Mouse (Mus musculus) CH12.LX (cell line): Measurements from ENCODE around the gene Olfr1443. TPM values are rescaled to one million over a fixed set of nuclear protein-coding genes. Genes with fewer than 3 reads are reported as not detected.

Source experiments
- DNase-seq: peaks from one replicate; pipeline ENCODE4 v3.0.0-alpha.2; 2013; ENCODE audit errors: extremely low read depth
- H3K27ac ChIP-seq: 2 replicates; pipeline ENCODE4 v1.5.1; 2012; ENCODE audit warnings: low read depth, mild to moderate bottlenecking, control low read depth, moderate library complexity; ENCODE audit not compliant: insufficient read depth
- H3K27me3 ChIP-seq: replicated peaks from 2 replicates; pipeline ENCODE3; 2012; ENCODE audit warnings: inconsistent platforms
- H3K36me3 ChIP-seq, 2 experiments: replicated peaks in 1 of 2; 2 replicates each; pipeline versions ENCODE3 to v1.6.1; 2012; ENCODE audit warnings: inconsistent platforms in 1 of 2, low read length in 1 of 2, mild to moderate bottlenecking in 1 of 2, mixed read lengths in 1 of 2, moderate library complexity in 1 of 2; ENCODE audit not compliant: control insufficient read depth in 1 of 2, insufficient read depth in 1 of 2
- H3K4me1 ChIP-seq, 2 experiments: 2 replicates each; pipeline ENCODE4 v1.6.1; 2012; ENCODE audit warnings: inconsistent platforms in 1 of 2, moderate library complexity in 1 of 2; ENCODE audit not compliant: insufficient read depth in 2 of 2, control insufficient read depth in 1 of 2
- H3K4me2 ChIP-seq: 2 replicates; pipeline ENCODE4 v1.6.1; 2012; ENCODE audit warnings: low read depth, mild to moderate bottlenecking, control low read depth; ENCODE audit not compliant: poor library complexity, insufficient read depth, severe bottlenecking
- H3K4me3 ChIP-seq, 3 experiments: fragments of 150-350 bp in 1 of 3; sonication (generic) in 1 of 3; replicated peaks in 1 of 3; 2 replicates each; pipeline versions ENCODE3 to v1.5.1; 2011 to 2012; ENCODE audit warnings: low read depth in 2 of 3, low read length in 2 of 3, mild to moderate bottlenecking in 2 of 3, moderate library complexity in 2 of 3, control low read depth in 1 of 3, improper control_type of control experiment in 1 of 3, inconsistent platforms in 1 of 3, mixed read lengths in 1 of 3; ENCODE audit not compliant: poor library complexity in 1 of 3
- H3K79me2 ChIP-seq: replicated peaks from 2 replicates; pipeline ENCODE4 v1.6.1; 2012; ENCODE audit warnings: mild to moderate bottlenecking, moderate library complexity; ENCODE audit not compliant: control insufficient read depth, poor library complexity, insufficient read depth, severe bottlenecking; ENCODE audit errors: extremely low read depth
- H3K9ac ChIP-seq: 2 replicates; pipeline ENCODE4 v1.6.1; 2012; ENCODE audit warnings: low read depth, mild to moderate bottlenecking, control low read depth, moderate library complexity; ENCODE audit not compliant: insufficient read depth
- H3K9me3 ChIP-seq: replicated peaks from 2 replicates; pipeline ENCODE3; 2012; ENCODE audit warnings: low read length, inconsistent platforms, mixed read lengths
- BHLHE40 ChIP-seq: IDR thresholded peaks from 2 replicates; pipeline ENCODE4 v1.6.1; 2011; ENCODE audit warnings: mild to moderate bottlenecking, low read depth, low read length, improper control_type of control experiment
- CTCF ChIP-seq, 2 experiments: IDR thresholded peaks in 1 of 2; conservative IDR thresholded peaks in 1 of 2; 2 replicates each; pipeline ENCODE4 v1.5.1; 2011 to 2012; ENCODE audit warnings: low read depth in 2 of 2, low read length in 2 of 2, improper control_type of control experiment in 1 of 2, inconsistent platforms in 1 of 2, mild to moderate bottlenecking in 1 of 2, moderate library complexity in 1 of 2
- E2F4 ChIP-seq: IDR thresholded peaks from 2 replicates; pipeline ENCODE4 v1.6.1; 2011; ENCODE audit warnings: low read depth, low read length, improper control_type of control experiment; ENCODE audit not compliant: insufficient replicate concordance
- EP300 ChIP-seq: IDR thresholded peaks from 2 replicates; pipeline ENCODE4 v1.6.1; 2011; ENCODE audit warnings: low read length, improper control_type of control experiment
- GABPA ChIP-seq: IDR thresholded peaks from 2 replicates; pipeline ENCODE4 v1.6.1; 2012; ENCODE audit warnings: low read depth, low read length, improper control_type of control experiment, inconsistent platforms; ENCODE audit not compliant: insufficient replicate concordance
- IRF4 ChIP-seq: IDR thresholded peaks from 2 replicates; pipeline ENCODE4 v1.6.1; 2014; ENCODE audit warnings: low read depth, mild to moderate bottlenecking, inconsistent platforms, low read length, improper control_type of control experiment
- KAT2A ChIP-seq: IDR thresholded peaks from 2 replicates; pipeline ENCODE4 v1.6.1; 2012; ENCODE audit warnings: low read length, improper control_type of control experiment, inconsistent platforms; ENCODE audit not compliant: insufficient replicate concordance
- MAFK ChIP-seq: IDR thresholded peaks from 2 replicates; pipeline ENCODE4 v1.6.1; 2011; ENCODE audit warnings: low read length, improper control_type of control experiment; ENCODE audit not compliant: insufficient replicate concordance
- MXI1 ChIP-seq: IDR thresholded peaks from 2 replicates; pipeline ENCODE4 v1.6.1; 2011; ENCODE audit warnings: mild to moderate bottlenecking, low read depth, low read length, improper control_type of control experiment
- MYC ChIP-seq: IDR thresholded peaks from 2 replicates; pipeline ENCODE4 v1.6.1; 2011; ENCODE audit warnings: low read depth, mild to moderate bottlenecking, improper control_type of control experiment, low read length
- POLR2A ChIP-seq: IDR thresholded peaks from 2 replicates; pipeline ENCODE4 v1.6.1; 2011; ENCODE audit warnings: low read depth, mild to moderate bottlenecking, improper control_type of control experiment, low read length
- POLR2AphosphoS2 ChIP-seq: IDR thresholded peaks from 2 replicates; pipeline ENCODE4 v1.6.1; 2011; ENCODE audit warnings: low read depth, low read length, improper control_type of control experiment
- RAD21 ChIP-seq: IDR thresholded peaks from 2 replicates; pipeline ENCODE4 v1.6.1; 2011; ENCODE audit warnings: low read depth, mild to moderate bottlenecking, low read length, improper control_type of control experiment, moderate library complexity
- SIN3A ChIP-seq: IDR thresholded peaks from 2 replicates; pipeline ENCODE4 v1.6.1; 2012; ENCODE audit warnings: low read length, improper control_type of control experiment, inconsistent platforms
- SMC3 ChIP-seq: IDR thresholded peaks from 2 replicates; pipeline ENCODE4 v1.6.1; 2011; ENCODE audit warnings: low read depth, low read length, improper control_type of control experiment
- UBTF ChIP-seq: IDR thresholded peaks from 2 replicates; pipeline ENCODE4 v1.6.1; 2012; ENCODE audit warnings: low read depth, mild to moderate bottlenecking, inconsistent platforms, low read length, improper control_type of control experiment, moderate library complexity
- USF1 ChIP-seq: IDR thresholded peaks from 2 replicates; pipeline ENCODE4 v1.6.1; 2014; ENCODE audit warnings: low read depth, mild to moderate bottlenecking, inconsistent platforms, low read length, improper control_type of control experiment
- USF2 ChIP-seq: conservative IDR thresholded peaks from 2 replicates; pipeline ENCODE4 v1.6.1; 2011; ENCODE audit warnings: low read depth, low read length, improper control_type of control experiment
- ZKSCAN1 ChIP-seq: IDR thresholded peaks from 2 replicates; pipeline ENCODE4 v1.6.1; 2012; ENCODE audit warnings: low read depth, inconsistent platforms, low read length, improper control_type of control experiment, borderline replicate concordance
- ZMIZ1 ChIP-seq: IDR thresholded peaks from 2 replicates; pipeline ENCODE4 v1.6.1; 2012; ENCODE audit warnings: low read depth, mild to moderate bottlenecking, inconsistent platforms, low read length, improper control_type of control experiment
- ZNF384 ChIP-seq: IDR thresholded peaks from 2 replicates; pipeline ENCODE4 v1.6.1; 2012; ENCODE audit warnings: low read depth, low read length, improper control_type of control experiment, inconsistent platforms
- dilution Hi-C: fragments of 300-500 bp; cut with MboI; formaldehyde crosslinking; loops from 2 replicates; pipeline ENCODE4 v1.14.3; 2020; ENCODE audit warnings: low sequenced_read_pairs; ENCODE audit not compliant: extremely low pct_unique_long_range_greater_than_20kb, extremely low pct_ligation_motif_present
- in situ Hi-C: fragments of 300-500 bp; cut with MboI; formaldehyde crosslinking; loops from 3 replicates; pipeline ENCODE4 v1.14.3; 2019; ENCODE audit warnings: low sequenced_read_pairs, low pct_ligation_motif_present, low pct_unique_long_range_greater_than_20kb, mixed read lengths
- polyA plus RNA-seq: library from polyadenylated mRNA; unstranded; fragments of >175 nt; gene quantifications from 2 replicates; pipeline ENCODE4 v1.2.1, GENCODE M21; 2012; ENCODE audit warnings: low read depth; ENCODE audit not compliant: insufficient read length
- total RNA-seq, 2 experiments: library from RNA; depleted of rRNA; stranded (reverse); fragments of 300-350 nt in 1 of 2; fragments of >200 nt in 1 of 2; gene quantifications; 2 replicates each; pipeline ENCODE4 v1.2.3; 2012 to 2014

Olfr1443 gene
- total and polyA plus RNA-seq, 3 experiments, result not detected

- in situ Hi-C loops (no loop called here), dilution Hi-C loops (no loop called here)
- Histone ChIP-seq H3K36me3 (no peaks in the 10 kb centered on the region), H3K4me1 (0 out of 4 replicates have a peak, but pooled peaks cover 0 to 3% of the 10 kb centered on the region in 2 experiments), H3K4me2 (no peak overlapping the region), H3K9me3 (no peaks in the 10 kb centered on the region), H3K27me3 (no peaks in the 10 kb centered on the region), H3K4me3 (no peak overlapping the region), H3K9ac (no peak overlapping the region), H3K27ac (no peak overlapping the region), H3K79me2 (no peaks in the 10 kb centered on the region)
- no peak for DNase-seq
- TF ChIP-seq MAFK (no peak), SMC3 (no peak), MYC (no peak), POLR2AphosphoS2 (no peak), KAT2A (no peak), USF2 (no peak), IRF4 (no peak), UBTF (no peak), BHLHE40 (no peak)
Observed at GRCm38 (mm10) chr19:12731036-12731435, 53.1 kb downstream of the Olfr1443 start.

DNA sequence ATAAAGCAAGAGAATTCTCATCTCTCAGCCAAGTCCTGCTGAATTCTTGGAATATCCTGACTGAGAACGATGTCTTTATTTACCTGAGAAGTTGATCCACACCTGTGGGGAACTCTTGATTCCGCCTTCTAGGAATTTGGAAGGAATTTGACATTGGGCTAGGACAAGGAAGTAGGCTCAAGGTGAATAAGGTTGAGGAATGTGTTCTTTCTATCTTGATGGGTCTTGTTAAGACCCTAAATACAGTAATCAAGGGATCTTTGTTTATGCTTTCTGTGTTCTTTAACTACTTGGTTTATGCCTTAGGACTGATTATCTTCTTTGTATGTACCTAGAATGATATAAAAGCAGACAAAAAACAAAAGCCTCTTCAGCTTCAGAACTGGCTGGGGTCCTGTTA is 54.0 kb downstream of the Olfr1443 start:
- dilution Hi-C loops, result no loop called here
- Histone ChIP-seq H3K4me1 (0 out of 4 replicates have a peak, but pooled peaks cover 0 to 3% of the 10 kb centered on the region in 2 experiments), H3K4me2 (no peak overlapping the region), H3K9me3 (no peaks in the 10 kb centered on the region), H3K79me2 (no peaks in the 10 kb centered on the region), H3K27ac (no peak overlapping the region), H3K27me3 (no peaks in the 10 kb centered on the region), H3K4me3 (no peak overlapping the region), H3K36me3 (no peaks in the 10 kb centered on the region), H3K9ac (no peak overlapping the region)
- in situ Hi-C loops, result no loop called here
- DNase-seq, result no peak
- TF ChIP-seq RAD21 (no peak), ZMIZ1 (no peak), UBTF (no peak), E2F4 (no peak), ZNF384 (no peak), USF2 (no peak), POLR2A (no peak), SIN3A (no peak), CTCF (conservative IDR thresholded peaks at IDR 0.05 in 1 of 2, IDR thresholded peaks at IDR 0.05 in 1 of 2; ENCODE audit: low read depth in 2 of 2, low read length in 2 of 2) (no peak), GABPA (no peak), MAFK (no peak), EP300 (no peak), MXI1 (no peak), IRF4 (no peak), ZKSCAN1 (no peak), USF1 (no peak)

Other genes with a start within 250 kb of the Olfr1443 start
- gene Mpeg1, start 217.3 kb upstream of the Olfr1443 start, total RNA-seq (2012; rRNA removed), result 43.8 and 53.6 TPM in 2 replicates
- gene Mpeg1, start 217.3 kb upstream of the Olfr1443 start, total RNA-seq (2014; rRNA removed), result 67.0 and 68.0 TPM in 2 replicates
- 241 and 270 TPM in 2 replicates for gene Mpeg1, start 217.3 kb upstream of the Olfr1443 start, polyA plus RNA-seq
- gene Dtx4, start 176.7 kb upstream of the Olfr1443 start, total RNA-seq (2012; rRNA removed), result 19.2 and 21.2 TPM in 2 replicates
- 15.6 and 16.4 TPM in 2 replicates for gene Dtx4, start 176.7 kb upstream of the Olfr1443 start, total RNA-seq (2014; rRNA removed)
- 28.7 and 30.5 TPM in 2 replicates for gene Dtx4, start 176.7 kb upstream of the Olfr1443 start, polyA plus RNA-seq
- gene Fam111a, start 132.4 kb upstream of the Olfr1443 start, total RNA-seq (2012; rRNA removed), result 47.6 and 53.6 TPM in 2 replicates
- gene Fam111a, start 132.4 kb upstream of the Olfr1443 start, total RNA-seq (2014; rRNA removed), result 92.6 and 110 TPM in 2 replicates
- 102 and 103 TPM in 2 replicates for gene Fam111a, start 132.4 kb upstream of the Olfr1443 start, polyA plus RNA-seq
- 0.13 and 0.17 TPM in 2 replicates for gene Gm4952, start 78.1 kb upstream of the Olfr1443 start, total RNA-seq (2012; rRNA removed)
- gene Gm4952, start 78.1 kb upstream of the Olfr1443 start, total RNA-seq (2014; rRNA removed), result 0.26 TPM in 1 of 2 replicates, not detected in the other
- not detected in 2 replicates for gene Gm4952, start 78.1 kb upstream of the Olfr1443 start, polyA plus RNA-seq
- gene Glyat, start 44.8 kb upstream of the Olfr1443 start, total RNA-seq (2012; rRNA removed), result not detected in 2 replicates
- not detected in 2 replicates for gene Glyat, start 44.8 kb upstream of the Olfr1443 start, total RNA-seq (2014; rRNA removed)
- gene Glyat, start 44.8 kb upstream of the Olfr1443 start, polyA plus RNA-seq, result not detected in 2 replicates
- not detected in 2 replicates for gene Olfr1442, start 7.7 kb upstream of the Olfr1443 start, total RNA-seq (2012; rRNA removed)
- gene Olfr1442, start 7.7 kb upstream of the Olfr1443 start, total RNA-seq (2014; rRNA removed), result not detected in 2 replicates
- not detected in 2 replicates for gene Olfr1442, start 7.7 kb upstream of the Olfr1443 start, polyA plus RNA-seq
- not detected in 2 replicates for gene Keg1, start 17.7 kb downstream of the Olfr1443 start, total RNA-seq (2012; rRNA removed)
- gene Keg1, start 17.7 kb downstream of the Olfr1443 start, total RNA-seq (2014; rRNA removed), result not detected in 2 replicates
- gene Keg1, start 17.7 kb downstream of the Olfr1443 start, polyA plus RNA-seq, result not detected in 2 replicates
- gene Cntf, start 87.5 kb downstream of the Olfr1443 start, total RNA-seq (2012; rRNA removed), result 1.6 and 1.7 TPM in 2 replicates
- 2.2 and 2.4 TPM in 2 replicates for gene Cntf, start 87.5 kb downstream of the Olfr1443 start, total RNA-seq (2014; rRNA removed)
- 2.4 and 3.6 TPM in 2 replicates for gene Cntf, start 87.5 kb downstream of the Olfr1443 start, polyA plus RNA-seq
- gene Zfp91, start 118.0 kb downstream of the Olfr1443 start, total RNA-seq (2012; rRNA removed), result 19.3 and 25.5 TPM in 2 replicates
- gene Zfp91, start 118.0 kb downstream of the Olfr1443 start, total RNA-seq (2014; rRNA removed), result 44.8 and 49.2 TPM in 2 replicates
- gene Zfp91, start 118.0 kb downstream of the Olfr1443 start, polyA plus RNA-seq, result 44.7 and 46.4 TPM in 2 replicates
- gene Lpxn, start 118.1 kb downstream of the Olfr1443 start, total RNA-seq (2012; rRNA removed), result 39.2 and 43.0 TPM in 2 replicates
- 140 and 149 TPM in 2 replicates for gene Lpxn, start 118.1 kb downstream of the Olfr1443 start, total RNA-seq (2014; rRNA removed)
- gene Lpxn, start 118.1 kb downstream of the Olfr1443 start, polyA plus RNA-seq, result 61.6 and 66.4 TPM in 2 replicates
- gene Gm5244, start 168.6 kb downstream of the Olfr1443 start, total RNA-seq (2012; rRNA removed), result not detected in 2 replicates
- not detected in 2 replicates for gene Gm5244, start 168.6 kb downstream of the Olfr1443 start, total RNA-seq (2014; rRNA removed)
- not detected in 2 replicates for gene Gm5244, start 168.6 kb downstream of the Olfr1443 start, polyA plus RNA-seq
- not detected in 2 replicates for gene Olfr1444, start 179.2 kb downstream of the Olfr1443 start, total RNA-seq (2012; rRNA removed)
- not detected in 2 replicates for gene Olfr1444, start 179.2 kb downstream of the Olfr1443 start, total RNA-seq (2014; rRNA removed)
- gene Olfr1444, start 179.2 kb downstream of the Olfr1443 start, polyA plus RNA-seq, result not detected in 2 replicates
- gene Olfr1445, start 205.7 kb downstream of the Olfr1443 start, total RNA-seq (2012; rRNA removed), result not detected in 2 replicates
- gene Olfr1445, start 205.7 kb downstream of the Olfr1443 start, total RNA-seq (2014; rRNA removed), result not detected in 2 replicates
- gene Olfr1445, start 205.7 kb downstream of the Olfr1443 start, polyA plus RNA-seq, result not detected in 2 replicates
- not detected in 2 replicates for gene Olfr1446, start 215.4 kb downstream of the Olfr1443 start, total RNA-seq (2012; rRNA removed)
- gene Olfr1446, start 215.4 kb downstream of the Olfr1443 start, total RNA-seq (2014; rRNA removed), result not detected in 2 replicates
- not detected in 2 replicates for gene Olfr1446, start 215.4 kb downstream of the Olfr1443 start, polyA plus RNA-seq
- gene Olfr1447, start 225.6 kb downstream of the Olfr1443 start, total RNA-seq (2012; rRNA removed), result not detected in 2 replicates
- not detected in 2 replicates for gene Olfr1447, start 225.6 kb downstream of the Olfr1443 start, total RNA-seq (2014; rRNA removed)
- gene Olfr1447, start 225.6 kb downstream of the Olfr1443 start, polyA plus RNA-seq, result not detected in 2 replicates
- gene Olfr1448, start 246.3 kb downstream of the Olfr1443 start, total RNA-seq (2012; rRNA removed), result not detected in 2 replicates
- not detected in 2 replicates for gene Olfr1448, start 246.3 kb downstream of the Olfr1443 start, total RNA-seq (2014; rRNA removed)
- gene Olfr1448, start 246.3 kb downstream of the Olfr1443 start, polyA plus RNA-seq, result not detected in 2 replicates